Mouse (Mus musculus) megakaryocyte, embryonic 14.5 days (primary cell): ENCODE results near the gene Ndufs2.

Experiments used
- FLI1 ChIP-seq: IDR thresholded peaks from 2 replicates; pipeline ENCODE4 v1.6.1; 2012; ENCODE audit warnings: low read length, inconsistent platforms, mixed read lengths
- GATA1 ChIP-seq: IDR thresholded peaks from 3 replicates; pipeline ENCODE4 v1.6.1; 2012; ENCODE audit warnings: mixed read lengths, low read length, inconsistent platforms, borderline replicate concordance

GRCm38 (mm10) chr1:171234538-171234937 lies 16.6 kb downstream of the Ndufs2 start:
- TF ChIP-seq GATA1 (no peak), FLI1 (no peak)
